Mouse (Mus musculus) fibroblast of lung, adult 2 months (primary cell): ENCODE measurements around the gene Il6ra.

Source experiments
- DNase-seq: peaks from one replicate; pipeline ENCODE4 v3.0.0-alpha.2; 2011; ENCODE audit warnings: low read depth

Gene Il6ra

GRCm38 (mm10) chr3:89848083-89848482 lies 64.9 kb downstream of the Il6ra start:
- DNase-seq: no peak

- DNase-seq: no peak
These were observed 65.4 kb downstream of the Il6ra start for GRCm38 (mm10) chr3:89847596-89847995.

DNA sequence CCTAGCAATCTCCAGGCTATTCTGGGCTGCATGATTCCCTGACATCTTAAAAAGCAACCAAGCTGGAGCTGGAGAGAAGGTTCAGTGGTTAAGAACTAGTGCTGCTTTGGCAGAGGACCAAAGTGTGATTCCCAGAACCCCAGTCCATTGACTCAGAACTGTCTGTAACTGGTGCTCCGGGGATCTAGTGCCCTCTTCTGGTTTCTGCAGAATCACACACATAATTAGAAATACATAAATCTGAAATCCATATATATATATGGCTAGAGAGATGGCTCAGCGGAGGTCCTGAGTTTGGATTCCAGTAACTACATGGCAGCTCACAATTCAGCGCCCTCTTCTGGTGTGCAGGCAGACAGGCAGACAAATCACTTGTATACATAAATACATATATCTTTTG lies 65.9 kb downstream of the Il6ra start:
- DNase-seq: no peak

DNA sequence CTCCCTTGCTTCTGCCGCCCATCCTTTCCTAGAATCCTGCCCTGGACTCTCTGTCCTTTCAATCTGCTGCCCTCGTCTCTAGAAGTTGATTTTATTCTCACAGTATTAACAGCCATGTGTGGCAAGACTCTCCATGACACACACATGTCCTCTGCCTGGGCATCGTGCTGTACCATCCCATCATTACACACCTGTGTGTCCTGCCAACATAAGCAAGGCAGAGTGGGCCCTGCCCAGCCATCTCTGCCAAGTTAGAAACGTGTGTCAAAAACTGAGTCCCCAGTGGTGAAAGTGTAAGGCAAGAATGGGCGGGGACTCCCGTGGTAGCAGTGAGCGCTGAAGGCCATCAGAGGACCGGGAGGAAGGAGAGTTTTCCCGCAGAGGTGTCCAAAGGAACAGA lies 67.2 kb downstream of the Il6ra start:
- DNase-seq: no peak

- no peak for DNase-seq
These were observed 69.8 kb downstream of the Il6ra start for GRCm38 (mm10) chr3:89843148-89843547.

GRCm38 (mm10) chr3:89842258-89842657 lies 70.7 kb downstream of the Il6ra start:
- no peak for DNase-seq

DNA sequence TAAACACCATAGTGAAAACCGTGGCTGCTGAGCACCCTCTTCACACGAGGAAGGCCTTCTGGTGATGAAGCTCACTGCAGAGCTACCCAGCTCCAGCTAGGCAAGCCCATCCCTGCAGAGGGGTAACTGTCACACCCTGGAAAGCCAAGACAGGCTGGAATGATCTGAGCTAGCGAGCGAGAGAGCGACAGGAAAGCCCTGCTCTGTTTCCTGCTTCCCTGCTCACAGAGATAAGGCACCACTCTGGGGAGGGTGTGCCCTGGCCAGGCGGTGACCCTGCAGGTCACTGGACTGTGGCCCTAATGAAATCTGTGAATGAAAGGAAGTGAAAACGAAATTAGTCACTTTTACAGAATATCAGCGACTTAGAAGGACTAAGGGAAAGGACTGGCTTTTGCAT lies 77.6 kb downstream of the Il6ra start:
- no peak for DNase-seq

GRCm38 (mm10) chr3:89830815-89831591 lies 82.0 kb downstream of the Il6ra start, which contains the start of gene She:
Gene She, plus strand, starts transcription at chr3:89831370.
- no peak for DNase-seq

DNA sequence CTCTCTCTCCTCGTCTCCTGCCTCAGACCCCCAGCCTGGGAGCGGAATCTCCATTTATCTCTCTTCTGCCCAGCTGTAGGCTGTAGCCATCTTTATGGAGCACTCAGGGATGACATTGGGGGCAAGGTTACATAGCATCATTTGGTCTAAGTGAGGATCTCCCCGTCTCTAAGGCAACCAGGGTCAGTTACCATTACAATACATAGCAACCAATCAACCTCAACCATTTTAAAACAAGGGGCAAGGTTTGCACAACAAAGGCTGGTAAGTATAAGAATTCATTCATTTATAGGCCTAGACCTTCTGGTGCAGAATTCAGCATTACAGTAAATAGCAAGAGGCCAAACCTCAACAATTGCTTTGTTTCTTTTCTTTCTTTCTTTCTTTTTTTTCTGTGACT lies 86.7 kb downstream of the Il6ra start:
- DNase-seq: no peak

- DNase-seq: no peak
These were observed 89.4 kb downstream of the Il6ra start for GRCm38 (mm10) chr3:89823594-89823993.

- no peak for DNase-seq
These were observed 91.2 kb downstream of the Il6ra start for GRCm38 (mm10) chr3:89821548-89822480.

DNA sequence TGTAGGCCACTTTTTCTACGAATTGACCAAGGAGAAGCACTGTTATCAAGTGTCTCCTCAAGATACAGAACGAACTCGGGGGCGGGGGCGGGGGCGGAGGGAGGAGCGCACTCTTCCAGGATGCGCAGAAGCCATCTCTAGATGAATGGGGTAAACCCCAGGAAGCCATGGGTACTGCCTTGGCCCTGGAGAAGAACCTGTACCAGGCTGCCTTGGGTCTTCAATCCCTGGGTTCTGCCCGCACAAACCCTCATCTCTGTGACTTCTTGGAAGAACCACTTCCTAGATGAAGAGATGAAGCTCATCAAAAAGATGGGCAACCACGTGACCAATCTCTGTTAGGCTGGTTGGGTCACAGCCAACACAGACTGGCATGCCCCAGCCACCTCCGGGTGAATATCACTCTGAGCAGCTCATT lies 91.9 kb downstream of the Il6ra start:
- no peak for DNase-seq

DNA sequence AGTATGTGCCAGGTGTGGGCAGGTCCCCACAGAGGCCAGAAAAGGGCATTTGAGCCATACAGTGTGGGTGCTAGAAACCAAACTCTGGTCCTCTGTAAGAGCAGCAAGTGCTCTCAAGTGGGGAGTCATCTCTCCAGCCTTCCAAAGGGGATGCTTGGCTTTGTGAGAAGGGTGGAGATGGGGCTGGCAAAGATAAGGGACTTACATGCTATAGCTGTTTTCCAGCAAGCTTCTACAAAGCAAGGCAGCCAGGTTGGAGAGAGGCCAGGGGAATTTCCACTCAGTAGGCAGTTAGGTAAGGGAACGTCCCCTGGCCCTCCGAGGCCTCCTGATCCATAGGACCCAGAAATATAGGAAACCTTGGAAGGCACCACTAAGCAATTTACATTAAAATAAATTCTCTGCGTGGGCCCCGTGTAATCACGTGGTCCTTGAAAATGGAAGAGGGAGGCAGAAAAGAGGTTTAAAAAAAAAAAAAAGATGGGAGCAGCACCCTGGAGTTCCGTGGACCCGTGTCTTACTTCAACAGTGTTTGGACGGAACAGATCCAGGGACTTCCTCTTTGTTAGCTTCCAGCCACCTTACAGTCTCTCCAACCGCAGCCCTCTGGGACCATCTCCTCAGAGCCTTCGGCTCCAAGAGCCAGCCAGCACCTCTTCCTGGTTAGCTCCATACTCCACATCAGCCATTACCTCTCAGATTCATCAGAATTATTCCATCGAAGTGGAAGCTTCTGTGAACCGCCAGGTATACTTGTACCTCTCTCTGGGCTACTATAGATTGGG lies 92.5 kb downstream of the Il6ra start:
- no peak for DNase-seq

DNA sequence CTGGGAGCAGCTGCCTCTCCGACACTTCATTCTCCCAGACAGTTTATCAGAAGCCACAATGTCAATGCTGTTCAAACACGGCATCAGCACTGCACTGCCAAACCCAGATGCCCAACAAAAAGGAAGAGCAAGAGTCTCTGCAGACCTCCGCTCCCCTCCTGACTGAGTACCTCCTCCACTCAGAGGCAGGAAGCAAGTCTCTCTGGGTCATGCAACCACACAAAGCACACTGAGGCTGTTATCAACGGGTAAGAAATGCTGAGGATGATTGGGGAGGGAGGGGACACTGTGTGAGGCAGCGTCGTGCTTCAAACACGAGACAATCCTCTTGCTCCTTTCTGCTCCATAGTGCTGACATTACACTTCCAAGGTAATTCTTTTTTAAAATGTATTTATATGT lies 93.1 kb downstream of the Il6ra start:
- no peak for DNase-seq

GRCm38 (mm10) chr3:89818605-89819004 lies 94.4 kb downstream of the Il6ra start:
- no peak for DNase-seq

GRCm38 (mm10) chr3:89817056-89817455 lies 95.9 kb downstream of the Il6ra start:
- no peak for DNase-seq
